Mouse (Mus musculus) c-Kit-positive CD71-negative TER-119-negative erythroid progenitor cells, embryonic 14.5 days (primary cell): ENCODE measurements around the gene Myo16.

Source experiments
- DNase-seq: peaks from one replicate; pipeline ENCODE4 v3.0.0-alpha.2; 2013; ENCODE audit warnings: low read depth

The Myo16 gene

DNA sequence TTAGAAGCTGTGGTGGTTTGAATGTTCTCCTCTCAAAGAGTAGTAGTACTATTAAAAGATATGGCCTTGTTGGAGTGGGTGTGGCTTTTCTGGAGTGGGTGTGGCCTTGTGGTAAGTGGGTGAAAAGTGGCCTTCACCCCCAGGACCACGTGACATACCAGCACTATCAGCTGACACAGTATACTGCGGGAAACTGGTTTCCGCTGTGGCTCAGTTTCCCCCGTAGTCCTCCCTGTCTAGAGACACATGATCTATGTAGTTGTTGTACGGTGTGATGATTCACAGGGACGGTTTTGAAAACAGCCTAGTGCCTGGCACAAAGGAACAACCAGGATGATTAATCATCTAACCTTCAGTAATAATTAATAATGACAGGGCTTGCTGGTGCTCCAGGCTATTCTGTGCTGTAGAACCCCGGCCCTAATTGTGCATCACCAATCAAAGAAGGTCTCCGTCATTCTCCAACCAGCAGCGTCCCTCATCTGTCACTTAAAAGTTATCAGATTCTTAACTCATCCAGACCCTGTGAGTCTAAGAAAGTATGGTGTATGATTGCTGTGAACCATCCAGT lies 524.2 kb downstream of the Myo16 start:
- no peak for DNase-seq

GRCm38 (mm10) chr8:10681926-10682325 lies 528.2 kb downstream of the Myo16 start:
- no peak for DNase-seq

DNA sequence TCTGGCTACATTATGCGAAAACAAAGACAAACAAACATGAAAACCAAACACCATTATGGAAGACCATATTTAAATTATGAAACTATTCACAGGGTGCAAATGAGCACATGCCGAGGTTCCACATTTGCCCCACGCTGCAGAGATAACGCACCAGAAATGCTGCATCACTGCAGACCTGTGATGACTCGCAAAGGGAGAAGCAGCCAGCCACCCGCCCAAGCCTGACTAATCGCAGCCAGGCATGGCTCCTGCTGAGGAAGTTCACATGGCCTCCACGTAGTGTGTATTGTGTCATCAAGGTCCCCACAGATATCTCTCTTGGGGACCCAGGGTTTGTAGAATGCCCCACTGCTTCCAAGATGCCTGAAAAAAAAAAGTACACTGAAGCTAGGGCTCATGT lies 529.4 kb downstream of the Myo16 start:
- peak; percentile 25 for DNase-seq
